Mouse (Mus musculus) cortical plate, adult 2 months (tissue): ENCODE data around the gene Plet1.
A peak's percentile ranks its signal among the peaks of the same experiment; 100 is the strongest.

Experiments
- CTCF ChIP-seq: fragments of 200-500 bp; IDR thresholded peaks from 2 replicates; pipeline ENCODE4 v1.5.1; 2011; ENCODE audit warnings: mild to moderate bottlenecking, control low read depth, low read length; ENCODE audit not compliant: insufficient read depth; ENCODE audit errors: extremely low read depth
- POLR2A ChIP-seq: fragments of 200-500 bp; IDR thresholded peaks from 2 replicates; pipeline ENCODE4 v1.6.1; 2011; ENCODE audit warnings: mild to moderate bottlenecking, low read length, control low read depth; ENCODE audit not compliant: insufficient read depth; ENCODE audit errors: extremely low read depth

- no peak for TF ChIP-seq CTCF
- TF ChIP-seq POLR2A, result 0 out of 2 replicates have a peak, but pooled peaks have one; percentile 30
These were observed 6.7 kb downstream of the Plet1 start for GRCm38 (mm10) chr9:50500974-50501501.
